Mouse (Mus musculus) E14TG2a.4 (cell line): ENCODE data around the gene Slco4c1.
A peak's percentile ranks its signal among the peaks of the same experiment; 100 is the strongest.

Source experiments
- H3K27me3 ChIP-seq: 2 replicates; pipeline ENCODE4 v1.6.1; 2014; ENCODE audit warnings: low read length, control low read depth; ENCODE audit not compliant: insufficient read depth
- H3K36me3 ChIP-seq: 2 replicates; pipeline ENCODE4 v1.6.1; 2014; ENCODE audit warnings: low read length, control low read depth; ENCODE audit not compliant: insufficient read depth
- H3K4me1 ChIP-seq: replicated peaks from 2 replicates; pipeline ENCODE4 v1.6.1; 2014; ENCODE audit warnings: low read depth, low read length, control low read depth
- H3K4me3 ChIP-seq: replicated peaks from 2 replicates; pipeline ENCODE4 v1.5.1; 2014; ENCODE audit warnings: mild to moderate bottlenecking, low read length
- H3K9me3 ChIP-seq: 2 replicates; pipeline ENCODE4 v1.6.1; 2014; ENCODE audit warnings: low read length, control low read depth
- CTCF ChIP-seq: conservative IDR thresholded peaks from 2 replicates; pipeline ENCODE4 v1.5.1; 2014; ENCODE audit warnings: low read length
- NANOG ChIP-seq: IDR thresholded peaks from 2 replicates; pipeline ENCODE4 v1.6.1; 2014; ENCODE audit warnings: borderline replicate concordance, low read length, mixed read lengths
- POU5F1 ChIP-seq: IDR thresholded peaks from 2 replicates; pipeline ENCODE4 v1.6.1; 2014; ENCODE audit warnings: low read length, borderline replicate concordance

Gene Slco4c1

GRCm38 (mm10) chr1:96871528-96872360 lies at the start of gene Slco4c1:
Slco4c1 (minus strand) TSS chr1:96872171.
- Histone ChIP-seq H3K27me3 (no peaks in the 10 kb centered on the region), H3K4me3 (peak within 1 kb of the TSS; percentile 85), H3K36me3 (0 out of 2 replicates have a peak, but pooled peaks cover 6% of the 10 kb centered on the region), H3K4me1 (peaks cover 55% of the 10 kb centered on the region), H3K9me3 (no peaks in the 10 kb centered on the region)
- TF ChIP-seq NANOG, result no peak

DNA sequence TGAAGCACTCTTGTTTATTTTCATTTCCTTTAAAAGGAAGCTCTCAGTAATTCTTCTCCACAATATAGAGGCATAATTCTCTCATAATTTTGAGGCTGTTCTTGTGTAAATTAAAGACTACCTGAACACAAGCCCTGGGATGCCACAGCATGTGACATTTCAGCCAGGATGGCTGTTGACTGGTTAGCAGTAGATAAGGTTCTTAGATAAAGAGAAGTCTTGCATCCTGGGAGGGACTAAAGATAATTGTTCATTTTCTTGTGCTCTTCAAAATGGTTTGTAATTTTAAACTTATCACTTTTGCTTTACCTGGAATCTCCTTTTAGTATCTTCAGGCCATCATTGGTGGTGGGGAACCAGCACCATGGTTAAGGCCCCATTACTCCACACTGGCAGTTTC lies 45.4 kb upstream of the Slco4c1 start:
- TF ChIP-seq POU5F1 (no peak), NANOG (no peak), CTCF (no peak)
- H3K36me3 ChIP-seq, result no peaks in the 10 kb centered on the region
- no peaks in the 10 kb centered on the region for H3K9me3 ChIP-seq
- no peak overlapping the region for H3K4me3 ChIP-seq
- no peaks in the 10 kb centered on the region for H3K27me3 ChIP-seq
- no peaks in the 10 kb centered on the region for H3K4me1 ChIP-seq

DNA sequence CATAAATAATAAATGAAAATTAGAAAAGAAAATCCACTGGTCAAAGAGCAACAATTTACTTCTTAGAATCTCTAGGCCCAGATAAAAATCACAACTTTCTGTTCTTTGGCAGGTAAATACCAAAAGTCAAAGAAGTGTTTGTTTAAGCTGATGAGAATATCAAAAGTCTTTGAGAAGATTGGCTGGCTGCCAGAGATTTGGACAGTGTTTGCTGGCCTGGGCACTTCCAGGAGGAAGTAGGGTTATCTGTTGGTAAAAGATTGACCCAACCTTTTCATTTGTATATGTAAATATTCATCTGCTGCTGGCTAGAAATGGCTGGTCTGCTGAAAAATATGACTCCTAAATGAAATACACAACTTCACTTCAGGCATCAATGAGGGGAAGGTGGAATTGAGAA lies 11.8 kb upstream of the Slco4c1 start:
- TF ChIP-seq NANOG, result no peak
- TF ChIP-seq CTCF, result no peak
- TF ChIP-seq POU5F1, result no peak
- Histone ChIP-seq H3K27me3 (no peaks in the 10 kb centered on the region), H3K4me1 (peaks cover 23% of the 10 kb centered on the region), H3K9me3 (no peaks in the 10 kb centered on the region), H3K4me3 (no peak overlapping the region), H3K36me3 (peaks cover under 1% of the 10 kb centered on the region)

DNA sequence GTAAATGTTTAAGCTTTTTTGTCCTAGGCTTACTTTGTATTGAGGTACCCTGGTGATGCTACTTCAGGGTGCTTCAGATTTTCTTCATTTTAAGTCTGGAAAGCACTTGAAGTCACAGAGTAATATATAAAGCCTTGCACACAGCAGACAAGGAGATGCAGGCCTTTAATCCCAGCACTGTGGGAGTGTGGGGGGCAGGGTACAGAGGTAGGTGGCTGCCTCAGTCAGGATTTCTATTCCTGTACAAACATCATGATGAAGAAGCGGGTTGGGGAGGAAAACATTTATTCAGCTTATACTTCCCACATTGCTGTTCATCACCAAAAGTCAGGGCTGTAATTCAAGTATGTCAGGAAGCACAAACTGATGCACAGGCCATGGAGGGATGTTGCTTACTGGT lies 6.6 kb upstream of the Slco4c1 start:
- H3K36me3 ChIP-seq, result peaks cover 12% of the 10 kb centered on the region
- peaks cover 62% of the 10 kb centered on the region for H3K4me1 ChIP-seq
- H3K9me3 ChIP-seq, result no peaks in the 10 kb centered on the region
- no peak for TF ChIP-seq CTCF
- TF ChIP-seq NANOG, result no peak
- TF ChIP-seq POU5F1, result no peak
- no peaks in the 10 kb centered on the region for H3K27me3 ChIP-seq
- no peak overlapping the region for H3K4me3 ChIP-seq

DNA sequence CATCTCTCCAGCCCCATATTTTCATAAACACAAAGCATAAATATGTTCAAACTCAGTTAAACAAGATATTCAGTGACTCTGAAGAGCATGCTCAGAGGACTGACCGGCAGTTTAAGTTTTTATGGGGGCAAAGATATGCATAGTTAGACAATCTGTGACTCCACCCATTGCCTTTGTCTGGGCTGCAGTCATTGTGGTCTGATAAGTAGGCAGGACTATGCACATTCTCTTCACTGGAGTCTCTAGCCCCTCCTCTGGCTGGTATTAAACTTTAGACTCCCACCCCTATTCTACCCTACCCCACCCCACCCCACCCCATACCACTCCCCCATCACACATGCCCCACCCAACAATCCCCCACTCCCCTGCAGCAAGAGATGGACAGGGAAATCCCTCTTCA lies 4.1 kb upstream of the Slco4c1 start:
- no peaks in the 10 kb centered on the region for H3K9me3 ChIP-seq
- no peak overlapping the region for H3K4me3 ChIP-seq
- no peaks in the 10 kb centered on the region for H3K27me3 ChIP-seq
- peaks cover 79% of the 10 kb centered on the region for H3K4me1 ChIP-seq
- no peak for TF ChIP-seq NANOG
- TF ChIP-seq CTCF, result no peak
- TF ChIP-seq POU5F1, result no peak
- peaks cover 12% of the 10 kb centered on the region for H3K36me3 ChIP-seq

DNA sequence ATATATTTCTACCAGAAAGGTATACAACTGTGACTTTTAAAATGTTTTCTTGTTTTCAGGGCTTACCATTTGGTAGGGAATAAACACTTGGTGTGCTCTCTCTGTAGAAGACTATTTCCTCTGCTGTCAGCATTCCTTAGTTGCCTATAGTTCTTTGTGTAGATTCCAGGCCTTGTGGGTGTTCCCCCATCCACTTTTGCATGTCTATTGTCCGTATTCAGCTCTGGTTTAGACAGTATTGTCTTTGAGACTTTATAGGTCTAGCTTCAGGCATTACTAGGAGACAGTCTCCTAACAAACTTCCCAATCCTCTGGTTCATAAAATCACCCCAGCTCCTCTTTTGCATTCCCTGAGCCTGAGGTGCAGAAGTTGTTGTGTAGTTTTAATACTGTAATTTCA lies 2.7 kb upstream of the Slco4c1 start:
- Histone ChIP-seq H3K9me3 (no peaks in the 10 kb centered on the region), H3K27me3 (no peaks in the 10 kb centered on the region), H3K4me3 (peak overlapping the region; percentile 33), H3K36me3 (peaks cover 12% of the 10 kb centered on the region), H3K4me1 (peaks cover 76% of the 10 kb centered on the region)
- TF ChIP-seq CTCF, result no peak
- peak; percentile 47; the same call in 1 of the 2 replicates for TF ChIP-seq NANOG
- no peak for TF ChIP-seq POU5F1

GRCm38 (mm10) chr1:96872361-96872693 lies 356 bp upstream of the Slco4c1 start:
- Histone ChIP-seq H3K4me3 (peak overlapping the region; percentile 85), H3K36me3 (0 out of 2 replicates have a peak, but pooled peaks cover 3% of the 10 kb centered on the region), H3K4me1 (peaks cover 61% of the 10 kb centered on the region), H3K27me3 (no peaks in the 10 kb centered on the region), H3K9me3 (no peaks in the 10 kb centered on the region)
- TF ChIP-seq NANOG (no peak), CTCF (no peak), POU5F1 (no peak)

GRCm38 (mm10) chr1:96870764-96871307 lies 1.1 kb downstream of the Slco4c1 start:
- TF ChIP-seq CTCF (no peak; the same call in 1 of the 2 replicates), NANOG (no peak), POU5F1 (no peak)
- Histone ChIP-seq H3K27me3 (no peaks in the 10 kb centered on the region), H3K9me3 (no peaks in the 10 kb centered on the region), H3K36me3 (0 out of 2 replicates have a peak, but pooled peaks cover 6% of the 10 kb centered on the region), H3K4me1 (peaks cover 48% of the 10 kb centered on the region), H3K4me3 (peak overlapping the region; percentile 85)

DNA sequence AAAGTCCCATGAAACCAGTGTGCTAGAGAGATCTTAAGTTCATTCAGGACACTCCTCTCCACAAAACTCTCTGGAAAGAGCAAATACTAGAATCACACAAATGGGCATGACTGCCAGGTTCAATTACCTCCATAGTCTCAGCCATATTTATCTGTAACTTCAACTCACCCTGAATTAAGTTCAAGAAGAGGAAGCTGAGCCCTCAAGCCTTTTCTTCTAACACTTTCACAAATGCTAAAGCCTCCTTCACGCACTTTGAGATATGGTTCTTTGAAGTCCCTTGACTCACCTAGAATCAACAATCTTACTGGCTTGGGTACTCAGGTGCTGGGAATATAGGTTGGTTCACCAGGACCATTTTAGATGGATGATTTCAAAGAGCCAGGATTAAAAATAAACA lies 3.2 kb downstream of the Slco4c1 start:
- H3K36me3 ChIP-seq, result 0 out of 2 replicates have a peak, but pooled peaks cover 6% of the 10 kb centered on the region
- H3K4me1 ChIP-seq, result peaks cover 34% of the 10 kb centered on the region
- H3K4me3 ChIP-seq, result no peak overlapping the region
- H3K9me3 ChIP-seq, result no peaks in the 10 kb centered on the region
- no peaks in the 10 kb centered on the region for H3K27me3 ChIP-seq
- TF ChIP-seq POU5F1 (no peak), CTCF (no peak), NANOG (no peak)

DNA sequence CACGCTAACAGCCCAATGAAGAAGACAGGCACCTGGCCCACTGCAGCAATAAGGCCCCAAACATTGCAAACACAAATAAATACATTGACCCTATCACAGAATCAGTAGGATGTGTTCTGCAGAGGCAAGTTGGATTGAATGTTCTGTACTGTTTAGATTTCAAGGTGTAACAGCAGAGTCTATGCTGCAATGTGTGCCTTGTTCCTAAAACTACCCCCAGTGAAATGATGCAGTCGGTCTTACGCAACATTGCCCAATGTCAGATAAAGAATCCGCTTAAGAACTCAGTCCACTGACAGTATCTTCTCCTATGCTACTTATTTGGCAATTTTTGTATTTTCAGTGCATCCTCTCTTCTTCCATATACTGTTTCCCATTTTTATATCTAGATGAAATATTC lies 6.0 kb downstream of the Slco4c1 start:
- Histone ChIP-seq H3K4me1 (peaks cover 12% of the 10 kb centered on the region), H3K36me3 (0 out of 2 replicates have a peak, but pooled peaks cover 6% of the 10 kb centered on the region), H3K4me3 (no peak overlapping the region), H3K9me3 (no peaks in the 10 kb centered on the region), H3K27me3 (no peaks in the 10 kb centered on the region)
- no peak for TF ChIP-seq POU5F1
- no peak for TF ChIP-seq CTCF
- TF ChIP-seq NANOG, result no peak
